Mouse (Mus musculus): ENCODE data around the gene U2surp. TPM values are rescaled to one million over a fixed set of nuclear protein-coding genes. Genes with fewer than 3 reads are reported as not detected.
"Not testable (repeated sequence)": the region's sequence is repeated elsewhere in the genome, so short reads cannot be mapped to it uniquely, and the experiment has no call there.

The U2surp gene
- polyA plus RNA-seq, 1 experiment, result 4.8 TPM

DNA sequence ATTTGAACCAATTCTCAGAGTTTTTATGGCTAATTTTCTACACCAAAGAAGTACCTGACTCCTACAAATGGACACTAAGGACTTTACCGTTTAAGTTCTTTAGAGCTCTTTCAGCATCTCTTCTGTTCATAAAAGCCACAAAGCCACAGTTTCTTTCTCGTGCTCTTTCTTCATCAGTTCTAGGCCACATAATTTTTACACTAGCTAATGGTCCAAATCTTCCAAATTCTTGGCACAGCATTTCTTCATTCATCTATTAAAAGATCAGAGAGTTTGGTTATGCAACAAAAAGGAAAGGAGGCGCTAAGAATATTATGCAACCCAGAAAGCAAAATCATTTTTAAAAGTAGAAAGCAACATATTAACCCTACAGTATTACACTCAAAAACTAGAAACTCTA is 21.8 kb downstream of the U2surp start:
- H3K27ac ChIP-seq (ENCODE audit: insufficient read depth, low read depth, low read length), result no peak overlapping the region
- H3K36me3 ChIP-seq (ENCODE audit: control insufficient read depth, insufficient read depth, low read length), result peaks cover 7% of the 10 kb centered on the region
- no peak overlapping the region for H3K4me3 ChIP-seq (ENCODE audit: insufficient read depth, low read depth, low read length)
- WGBS, result 75% methylated on average over 3 of the region's 3 CpGs
- H3K4me1 ChIP-seq (ENCODE audit: control insufficient read depth, insufficient read depth, low read length), result no peaks in the 10 kb centered on the region
- TF ChIP-seq POLR2A (IDR thresholded peaks at IDR 0.05; ENCODE audit: low read depth, low read length), result no peak
- TF ChIP-seq CTCF (conservative IDR thresholded peaks at IDR 0.05; ENCODE audit: insufficient read depth, insufficient read length, low read depth, low read length), result no peak
- H3K27me3 ChIP-seq (replicated peaks; ENCODE audit: control insufficient read depth, insufficient read depth, low read length), result no peaks in the 10 kb centered on the region
- no peak for DNase-seq

DNA sequence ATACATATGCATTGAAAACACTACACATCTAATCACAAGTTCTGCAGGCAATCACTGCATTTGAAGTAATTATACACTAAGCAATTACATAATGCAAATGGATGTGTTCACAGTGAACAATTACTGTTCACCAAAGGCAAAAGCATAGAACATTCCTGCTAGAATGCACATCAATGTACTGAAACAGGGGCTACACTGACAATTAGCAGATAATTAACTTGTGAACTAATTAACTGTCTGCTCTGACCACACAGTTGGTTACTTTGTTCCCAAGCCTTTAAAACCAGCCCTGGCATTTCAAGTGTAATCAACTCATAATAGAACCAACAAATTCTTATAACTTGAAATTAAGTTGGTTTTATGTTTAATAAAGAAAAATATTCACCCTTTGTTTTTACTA is 22.9 kb downstream of the U2surp start:
- DNase-seq, result no peak
- Histone ChIP-seq H3K27me3 (replicated peaks; ENCODE audit: control insufficient read depth, insufficient read depth, low read length) (no peaks in the 10 kb centered on the region), H3K4me1 (ENCODE audit: control insufficient read depth, insufficient read depth, low read length) (no peaks in the 10 kb centered on the region), H3K36me3 (ENCODE audit: control insufficient read depth, insufficient read depth, low read length) (peaks cover 7% of the 10 kb centered on the region), H3K4me3 (ENCODE audit: insufficient read depth, low read depth, low read length) (no peak overlapping the region), H3K27ac (ENCODE audit: insufficient read depth, low read depth, low read length) (no peak overlapping the region)
- TF ChIP-seq CTCF (conservative IDR thresholded peaks at IDR 0.05; ENCODE audit: insufficient read depth, insufficient read length, low read depth, low read length), result no peak
- TF ChIP-seq POLR2A (IDR thresholded peaks at IDR 0.05; ENCODE audit: low read depth, low read length), result no peak

DNA sequence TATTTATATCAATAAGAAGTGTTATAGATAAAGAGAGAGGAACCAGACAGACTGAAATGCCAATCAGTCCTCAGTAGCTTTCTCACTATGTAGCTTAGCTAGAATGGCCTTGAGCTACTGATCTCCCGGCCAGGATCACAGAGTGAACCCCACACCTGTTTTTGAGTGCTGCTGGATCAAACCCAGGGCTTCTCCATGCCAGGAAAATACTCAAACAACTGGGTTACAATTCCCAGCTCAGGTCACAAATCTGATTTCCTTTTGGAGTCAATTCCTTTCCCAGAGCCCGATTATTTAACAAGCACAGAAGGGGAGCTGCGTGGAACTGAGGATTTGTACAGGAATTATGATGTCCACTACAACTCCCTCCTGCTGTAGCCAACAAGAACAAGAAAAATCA is 31.8 kb downstream of the U2surp start:
- Histone ChIP-seq H3K27ac (ENCODE audit: insufficient read depth, low read depth, low read length) (no peak overlapping the region), H3K36me3 (ENCODE audit: control insufficient read depth, insufficient read depth, low read length) (peaks cover 5% of the 10 kb centered on the region), H3K27me3 (replicated peaks; ENCODE audit: control insufficient read depth, insufficient read depth, low read length) (no peaks in the 10 kb centered on the region), H3K4me1 (ENCODE audit: control insufficient read depth, insufficient read depth, low read length) (no peaks in the 10 kb centered on the region), H3K4me3 (ENCODE audit: insufficient read depth, low read depth, low read length) (no peak overlapping the region)
- no peak for TF ChIP-seq POLR2A (IDR thresholded peaks at IDR 0.05; ENCODE audit: low read depth, low read length)
- TF ChIP-seq CTCF (conservative IDR thresholded peaks at IDR 0.05; ENCODE audit: insufficient read depth, insufficient read length, low read depth, low read length), result no peak
- no peak for DNase-seq
- 88% methylated on average over 3 of the region's 3 CpGs for WGBS

DNA sequence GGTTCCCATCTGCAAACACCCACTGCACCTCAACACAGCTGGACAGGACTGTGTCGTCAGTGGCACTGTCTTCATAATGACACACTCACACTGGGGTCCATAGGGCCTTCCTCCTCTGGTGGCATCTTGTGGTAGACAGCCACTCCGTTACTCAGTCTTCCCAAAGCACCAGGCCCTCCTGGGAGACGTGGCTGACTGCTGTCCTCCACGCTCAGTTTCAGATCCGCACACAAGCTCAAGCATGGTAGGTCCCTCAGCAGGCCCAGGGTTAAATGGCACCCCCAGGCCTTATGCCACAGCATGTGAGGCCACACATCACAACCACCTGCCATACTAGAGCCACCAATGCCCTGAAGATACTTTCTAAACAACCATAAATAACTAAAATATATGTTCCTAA is 33.4 kb downstream of the U2surp start:
- H3K27ac ChIP-seq (ENCODE audit: insufficient read depth, low read depth, low read length), result no peak overlapping the region
- peaks cover 4% of the 10 kb centered on the region for H3K36me3 ChIP-seq (ENCODE audit: control insufficient read depth, insufficient read depth, low read length)
- no peak for TF ChIP-seq POLR2A (IDR thresholded peaks at IDR 0.05; ENCODE audit: low read depth, low read length)
- no peak for TF ChIP-seq CTCF (conservative IDR thresholded peaks at IDR 0.05; ENCODE audit: insufficient read depth, insufficient read length, low read depth, low read length)
- H3K4me3 ChIP-seq (ENCODE audit: insufficient read depth, low read depth, low read length), result no peak overlapping the region
- H3K27me3 ChIP-seq (replicated peaks; ENCODE audit: control insufficient read depth, insufficient read depth, low read length), result no peaks in the 10 kb centered on the region
- no peak for DNase-seq
- no peaks in the 10 kb centered on the region for H3K4me1 ChIP-seq (ENCODE audit: control insufficient read depth, insufficient read depth, low read length)
- 90% methylated on average over 5 of the region's 5 CpGs for WGBS

DNA sequence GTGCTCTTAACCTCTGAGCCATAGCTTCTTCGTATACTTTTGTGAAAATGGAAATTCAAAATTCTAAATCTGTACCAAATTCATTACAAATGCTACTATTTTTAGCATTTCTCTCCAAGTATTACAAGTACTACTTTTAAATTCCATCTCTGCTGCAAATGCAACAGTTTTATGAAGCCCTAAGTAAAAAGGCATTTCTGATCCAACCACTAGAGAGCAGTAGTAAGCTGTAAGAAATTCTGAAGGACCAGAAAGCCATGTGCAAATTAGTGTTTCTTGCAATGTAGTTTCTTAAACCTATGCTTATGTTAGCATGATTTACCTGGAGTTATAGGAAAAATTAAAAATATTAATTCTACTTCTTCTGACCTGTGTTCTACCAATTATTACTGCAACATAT is 38.9 kb downstream of the U2surp start:
- no peak overlapping the region for H3K27ac ChIP-seq (ENCODE audit: insufficient read depth, low read depth, low read length)
- H3K27me3 ChIP-seq (replicated peaks; ENCODE audit: control insufficient read depth, insufficient read depth, low read length), result no peaks in the 10 kb centered on the region
- no peaks in the 10 kb centered on the region for H3K4me1 ChIP-seq (ENCODE audit: control insufficient read depth, insufficient read depth, low read length)
- 0 out of 2 replicates have a peak, but pooled peaks have one; percentile 8 for TF ChIP-seq CTCF (conservative IDR thresholded peaks at IDR 0.05; ENCODE audit: insufficient read depth, insufficient read length, low read depth, low read length)
- TF ChIP-seq POLR2A (IDR thresholded peaks at IDR 0.05; ENCODE audit: low read depth, low read length), result no peak
- peaks cover 10% of the 10 kb centered on the region; the same call in 1 of the 2 replicates for H3K36me3 ChIP-seq (ENCODE audit: control insufficient read depth, insufficient read depth, low read length)
- 88% methylated on average over 1 of the region's 1 CpGs for WGBS
- peak; percentile 34 for DNase-seq
- no peak overlapping the region for H3K4me3 ChIP-seq (ENCODE audit: insufficient read depth, low read depth, low read length)

DNA sequence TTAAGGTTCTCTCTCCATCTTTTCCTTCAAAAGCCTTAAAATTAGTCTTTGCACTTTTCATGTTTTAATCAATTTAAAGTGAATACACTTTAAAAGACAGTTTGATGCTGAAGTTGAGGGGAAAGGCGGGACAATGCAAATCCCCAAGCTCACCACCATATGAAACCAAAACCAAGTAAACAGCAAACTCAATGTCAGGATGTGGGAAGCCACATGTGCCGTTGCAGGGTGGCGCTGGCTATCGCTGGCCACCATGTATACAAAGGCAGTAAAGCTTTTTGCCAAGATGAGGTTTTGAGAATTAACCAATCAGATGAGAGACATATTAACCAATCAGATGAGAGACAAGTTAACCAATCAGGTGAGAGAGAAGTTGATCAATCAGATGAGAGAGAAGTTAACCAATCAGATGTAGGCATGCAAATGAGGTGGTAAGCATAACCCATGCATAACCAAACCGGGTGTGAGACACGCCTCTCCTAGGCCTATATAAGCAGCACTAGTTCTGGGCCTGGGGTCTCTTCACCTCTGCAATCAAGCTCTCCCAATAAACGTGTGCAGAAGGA is 42.7 kb downstream of the U2surp start:
- peaks cover 11% of the 10 kb centered on the region for H3K36me3 ChIP-seq (ENCODE audit: control insufficient read depth, insufficient read depth, low read length)
- not testable (repeated sequence) for H3K4me1 ChIP-seq (ENCODE audit: control insufficient read depth, insufficient read depth, low read length); H3K27me3 ChIP-seq (replicated peaks; ENCODE audit: control insufficient read depth, insufficient read depth, low read length); DNase-seq; H3K4me3 ChIP-seq (ENCODE audit: insufficient read depth, low read depth, low read length); H3K27ac ChIP-seq (ENCODE audit: insufficient read depth, low read depth, low read length)
- 93% methylated on average over 7 of the region's 7 CpGs for WGBS

DNA sequence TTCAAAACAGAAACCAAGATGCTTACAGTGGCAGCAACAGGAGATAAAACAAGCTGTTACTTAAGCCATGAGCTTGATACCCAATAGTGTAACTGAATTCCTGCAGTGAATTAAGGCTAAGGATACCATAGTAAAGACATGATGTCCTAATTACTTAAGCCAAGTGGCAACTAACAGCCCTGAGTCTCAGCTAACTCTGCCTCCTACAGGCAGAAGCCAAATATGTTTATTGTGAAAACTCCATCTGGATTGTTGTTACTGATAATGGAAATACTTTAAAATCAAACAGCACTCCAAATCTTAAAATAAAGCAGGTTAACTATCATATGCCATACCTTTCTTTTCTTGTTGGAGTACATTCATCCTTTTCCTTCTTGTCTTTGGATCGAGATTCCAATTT is 47.8 kb downstream of the U2surp start:
- Histone ChIP-seq H3K4me3 (ENCODE audit: insufficient read depth, low read depth, low read length) (no peak overlapping the region), H3K36me3 (ENCODE audit: control insufficient read depth, insufficient read depth, low read length) (peaks cover 10% of the 10 kb centered on the region), H3K27ac (ENCODE audit: insufficient read depth, low read depth, low read length) (no peak overlapping the region), H3K27me3 (replicated peaks; ENCODE audit: control insufficient read depth, insufficient read depth, low read length) (no peaks in the 10 kb centered on the region), H3K4me1 (ENCODE audit: control insufficient read depth, insufficient read depth, low read length) (no peaks in the 10 kb centered on the region)
- TF ChIP-seq CTCF (conservative IDR thresholded peaks at IDR 0.05; ENCODE audit: insufficient read depth, insufficient read length, low read depth, low read length) (no peak), POLR2A (IDR thresholded peaks at IDR 0.05; ENCODE audit: low read depth, low read length) (no peak)
- 93% methylated on average over 1 of the region's 1 CpGs for WGBS
- no peak for DNase-seq

DNA sequence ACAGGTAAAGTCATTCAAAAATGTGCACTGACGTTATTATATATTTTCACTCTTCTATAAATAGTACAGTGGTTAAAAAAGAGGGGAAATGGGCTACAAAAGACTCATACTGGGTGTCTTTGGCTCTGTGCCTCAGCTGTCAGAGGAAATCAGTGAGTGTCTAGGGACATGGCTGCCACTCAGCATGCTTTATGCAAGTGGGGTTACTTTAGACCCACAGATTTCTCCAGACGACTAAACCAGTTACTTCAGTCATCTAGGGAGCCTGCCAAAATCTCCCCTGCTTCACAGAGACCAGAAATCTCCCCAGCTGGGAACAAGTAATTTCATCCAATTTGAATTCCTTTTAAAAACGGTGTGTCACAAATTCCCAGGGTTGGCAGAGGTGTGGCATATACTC is 59.9 kb downstream of the U2surp start:
- no peaks in the 10 kb centered on the region for H3K4me1 ChIP-seq (ENCODE audit: control insufficient read depth, insufficient read depth, low read length)
- no peak overlapping the region for H3K4me3 ChIP-seq (ENCODE audit: insufficient read depth, low read depth, low read length)
- 49% methylated on average over 3 of the region's 3 CpGs for WGBS
- no peak overlapping the region for H3K27ac ChIP-seq (ENCODE audit: insufficient read depth, low read depth, low read length)
- DNase-seq, result no peak
- no peaks in the 10 kb centered on the region; the same call in 1 of the 2 replicates for H3K36me3 ChIP-seq (ENCODE audit: control insufficient read depth, insufficient read depth, low read length)
- TF ChIP-seq POLR2A (IDR thresholded peaks at IDR 0.05; ENCODE audit: low read depth, low read length) (no peak), CTCF (conservative IDR thresholded peaks at IDR 0.05; ENCODE audit: insufficient read depth, insufficient read length, low read depth, low read length) (no peak)
- H3K27me3 ChIP-seq (replicated peaks; ENCODE audit: control insufficient read depth, insufficient read depth, low read length), result no peaks in the 10 kb centered on the region
